Comparison of ENCODE assay signal across 8 mouse cellular contexts in the genomic region with DNA sequence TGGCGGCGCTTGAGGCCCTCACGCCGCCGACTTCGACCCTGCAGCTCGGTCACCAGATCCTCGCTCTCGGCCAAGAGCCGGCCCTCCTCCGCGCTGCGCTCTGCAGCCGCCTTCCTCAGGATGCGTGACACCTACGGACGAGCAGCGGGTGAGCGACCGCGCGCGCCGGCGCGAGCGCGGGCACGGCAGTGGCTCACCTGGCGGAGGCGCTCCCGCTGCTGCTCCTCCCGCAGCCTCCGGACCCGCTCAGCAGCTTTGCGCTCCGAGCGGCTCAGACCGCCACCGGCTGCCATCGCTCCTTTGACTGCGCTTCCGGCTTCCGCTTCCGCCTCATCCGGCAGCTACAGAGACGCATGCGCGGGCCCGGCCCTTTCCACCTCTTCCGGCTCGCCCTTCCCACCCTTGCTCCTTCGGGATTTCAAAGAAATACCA. TPM values are rescaled to one million over a fixed set of nuclear protein-coding genes. Genes with fewer than 3 reads are reported as not detected.
DNase-seq lines count a peak whose midpoint lies in the region; ATAC-seq and TF ChIP-seq lines count a peak whose summit lies in the region.

No protein-coding gene starts in this region.

- peak overlapping the region; percentile 99 for H3K4me2 ChIP-seq in embryonic facial prominence, embryonic 12.5 days (replicated peaks)
- H3K4me2 ChIP-seq in limb, embryonic 13.5 days (replicated peaks): peak overlapping the region; percentile 100
- H3K4me2 ChIP-seq in midbrain, embryonic 15.5 days: peak overlapping the region; percentile 99

- peak; percentile 91 for DNase-seq in 3T3-L1 (ENCODE audit: low read depth, low spot score)
- DNase-seq in adrenal gland, postnatal 25 days: peak; percentile 90
- DNase-seq in heart, adult 18-20 months: peak; percentile 89 to 93
- peak; percentile 91 for DNase-seq in kidney, adult 2 months
- DNase-seq in spleen, postnatal 36 days (ENCODE audit: low spot score in 2 of 2): peak; percentile 87 to 88

- TF ChIP-seq CTCF in kidney, adult 2 months (conservative IDR thresholded peaks at IDR 0.05; ENCODE audit: insufficient read depth, insufficient read length, low read depth, low read length): no peak

- H3K36me3 ChIP-seq in embryonic facial prominence, embryonic 12.5 days: peaks cover 58% of the 10 kb centered on the region
- peaks cover 4% of the 10 kb centered on the region for H3K36me3 ChIP-seq in kidney, adult 2 months (ENCODE audit: control insufficient read depth, insufficient read depth, low read length)
- peaks cover 62% of the 10 kb centered on the region for H3K36me3 ChIP-seq in limb, embryonic 13.5 days
- H3K36me3 ChIP-seq in midbrain, embryonic 15.5 days (replicated peaks): peaks cover 36% of the 10 kb centered on the region

- H3K27me3 ChIP-seq in embryonic facial prominence, embryonic 12.5 days: no peaks in the 10 kb centered on the region
- H3K27me3 ChIP-seq in kidney, adult 2 months (replicated peaks; ENCODE audit: control insufficient read depth, insufficient read depth, low read length): no peaks in the 10 kb centered on the region
- H3K27me3 ChIP-seq in limb, embryonic 13.5 days: no peaks in the 10 kb centered on the region
- H3K27me3 ChIP-seq in midbrain, embryonic 15.5 days (replicated peaks): no peaks in the 10 kb centered on the region

- peak; percentile 77 for TF ChIP-seq POLR2A in kidney, adult 2 months (IDR thresholded peaks at IDR 0.05; ENCODE audit: low read depth, low read length)

- H3K9me3 ChIP-seq in embryonic facial prominence, embryonic 12.5 days: no peaks in the 10 kb centered on the region
- H3K9me3 ChIP-seq in limb, embryonic 13.5 days: no peaks in the 10 kb centered on the region
- no peaks in the 10 kb centered on the region for H3K9me3 ChIP-seq in midbrain, embryonic 15.5 days

- H3K27ac ChIP-seq in embryonic facial prominence, embryonic 12.5 days: peak overlapping the region; percentile 63
- H3K27ac ChIP-seq in kidney, adult 2 months (ENCODE audit: insufficient read depth, low read depth, low read length): peak overlapping the region; percentile 66
- H3K27ac ChIP-seq in limb, embryonic 13.5 days: peak overlapping the region; percentile 8; the same call in 1 of the 2 replicates
- peak overlapping the region; percentile 77 for H3K27ac ChIP-seq in midbrain, embryonic 15.5 days

- ATAC-seq in embryonic facial prominence, embryonic 12.5 days (ENCODE audit: insufficient number of reproducible peaks, insufficient read depth, low FRiP score, low TSS enrichment): 0 out of 2 replicates have a peak, but pooled peaks have one; percentile 59
- ATAC-seq in limb, embryonic 13.5 days (ENCODE audit: low FRiP score, low read depth): peak; percentile 81
- ATAC-seq in midbrain, embryonic 15.5 days (replicated peaks): peak; percentile 79

- H3K4me1 ChIP-seq in embryonic facial prominence, embryonic 12.5 days: peaks cover 14% of the 10 kb centered on the region
- H3K4me1 ChIP-seq in kidney, adult 2 months (ENCODE audit: control insufficient read depth, insufficient read depth, low read length): peaks cover 19% of the 10 kb centered on the region
- peaks cover 18% of the 10 kb centered on the region for H3K4me1 ChIP-seq in limb, embryonic 13.5 days
- H3K4me1 ChIP-seq in midbrain, embryonic 15.5 days: peaks cover 23% of the 10 kb centered on the region

- WGBS in embryonic facial prominence, embryonic 12.5 days: 0% methylated on average over 46 of the region's 53 CpGs
- WGBS in kidney, adult 2 months: under 1% methylated on average over 52 of the region's 53 CpGs
- under 1% methylated on average over 53 of the region's 53 CpGs for WGBS in limb, embryonic 13.5 days
- WGBS in midbrain, embryonic 15.5 days: under 1% methylated on average over 53 of the region's 53 CpGs

- peak overlapping the region; percentile 91 for H3K4me3 ChIP-seq in embryonic facial prominence, embryonic 12.5 days
- peak overlapping the region; percentile 69 for H3K4me3 ChIP-seq in kidney, adult 2 months (ENCODE audit: insufficient read depth, low read depth, low read length)
- peak overlapping the region; percentile 96 for H3K4me3 ChIP-seq in limb, embryonic 13.5 days
- peak overlapping the region; percentile 88 for H3K4me3 ChIP-seq in midbrain, embryonic 15.5 days

- H3K9ac ChIP-seq in embryonic facial prominence, embryonic 12.5 days: peak overlapping the region; percentile 76
- peak overlapping the region; percentile 76 for H3K9ac ChIP-seq in limb, embryonic 13.5 days
- H3K9ac ChIP-seq in midbrain, embryonic 15.5 days: peak overlapping the region; percentile 74

RNA-seq across cellular contexts. Expression of a gene that starts 0.3 kb away (rescaled TPM):
- total RNA-seq in adrenal gland, postnatal 25 days (2021): 82.5 and 103 TPM in 2 replicates
- polyA plus RNA-seq in embryonic facial prominence, embryonic 12.5 days (2016; fragmentation: Nextera tagmentation; extraction: Ambion mirVana): 29.7 and 30.4 TPM in 2 replicates
- 1 to 10 TPM; 6.9 to 8.9 TPM for total RNA-seq in heart, adult 18-20 months (2021)
- polyA plus RNA-seq in kidney, adult 2 months (2012; rRNA removed): 72.2 and 76.8 TPM in 2 replicates
- 25.6 and 28.8 TPM in 2 replicates for polyA plus RNA-seq in limb, embryonic 13.5 days (2015; fragmentation: Nextera tagmentation; extraction: Ambion mirVana)
- 45.8 and 48.2 TPM in 2 replicates for polyA plus RNA-seq in midbrain, embryonic 15.5 days (2015; fragmentation: Nextera tagmentation; extraction: Ambion mirVana)

RNA-seq across cellular contexts. Expression of a gene that starts 7.0 kb away (rescaled TPM):
- 344 and 351 TPM in 2 replicates for total RNA-seq in adrenal gland, postnatal 25 days (2021)
- 143 and 147 TPM in 2 replicates for polyA plus RNA-seq in embryonic facial prominence, embryonic 12.5 days (2016; fragmentation: Nextera tagmentation; extraction: Ambion mirVana)
- total RNA-seq in heart, adult 18-20 months (2021): 10 to 100 TPM; 47.2 to 51.2 TPM
- 432 and 566 TPM in 2 replicates for polyA plus RNA-seq in kidney, adult 2 months (2012; rRNA removed)
- polyA plus RNA-seq in limb, embryonic 13.5 days (2015; fragmentation: Nextera tagmentation; extraction: Ambion mirVana): 150 and 153 TPM in 2 replicates
- polyA plus RNA-seq in midbrain, embryonic 15.5 days (2015; fragmentation: Nextera tagmentation; extraction: Ambion mirVana): 222 and 233 TPM in 2 replicates

RNA-seq across cellular contexts. Expression of a gene that starts 8.7 kb away (rescaled TPM):
- 69.7 and 76.5 TPM in 2 replicates for total RNA-seq in adrenal gland, postnatal 25 days (2021)
- 33.6 and 34.8 TPM in 2 replicates for polyA plus RNA-seq in embryonic facial prominence, embryonic 12.5 days (2016; fragmentation: Nextera tagmentation; extraction: Ambion mirVana)
- 10 to 100 TPM; 33.7 to 35.7 TPM for total RNA-seq in heart, adult 18-20 months (2021)
- 62.2 and 66.1 TPM in 2 replicates for polyA plus RNA-seq in kidney, adult 2 months (2012; rRNA removed)
- polyA plus RNA-seq in limb, embryonic 13.5 days (2015; fragmentation: Nextera tagmentation; extraction: Ambion mirVana): 27.0 and 28.9 TPM in 2 replicates
- polyA plus RNA-seq in midbrain, embryonic 15.5 days (2015; fragmentation: Nextera tagmentation; extraction: Ambion mirVana): 42.0 and 45.2 TPM in 2 replicates

RNA-seq across cellular contexts. Expression of a gene that starts 16.4 kb away (rescaled TPM):
- 3.1 TPM in 1 of 2 replicates, not detected in the other for total RNA-seq in adrenal gland, postnatal 25 days (2021)
- polyA plus RNA-seq in embryonic facial prominence, embryonic 12.5 days (2016; fragmentation: Nextera tagmentation; extraction: Ambion mirVana): 0.99 TPM in 1 of 2 replicates, not detected in the other
- total RNA-seq in heart, adult 18-20 months (2021): not detected
- 7.7 and 12.9 TPM in 2 replicates for polyA plus RNA-seq in kidney, adult 2 months (2012; rRNA removed)
- polyA plus RNA-seq in limb, embryonic 13.5 days (2015; fragmentation: Nextera tagmentation; extraction: Ambion mirVana): 2.3 and 2.8 TPM in 2 replicates
- 0.59 and 1.3 TPM in 2 replicates for polyA plus RNA-seq in midbrain, embryonic 15.5 days (2015; fragmentation: Nextera tagmentation; extraction: Ambion mirVana)

RNA-seq across cellular contexts. Expression of a gene that starts 18.9 kb away (rescaled TPM):
- total RNA-seq in adrenal gland, postnatal 25 days (2021): 1.3 TPM in 2 replicates
- polyA plus RNA-seq in embryonic facial prominence, embryonic 12.5 days (2016; fragmentation: Nextera tagmentation; extraction: Ambion mirVana): 25.3 and 26.5 TPM in 2 replicates
- 1 to 10 TPM; 1.1 to 1.3 TPM for total RNA-seq in heart, adult 18-20 months (2021)
- polyA plus RNA-seq in kidney, adult 2 months (2012; rRNA removed): 1.0 and 1.5 TPM in 2 replicates
- polyA plus RNA-seq in limb, embryonic 13.5 days (2015; fragmentation: Nextera tagmentation; extraction: Ambion mirVana): 43.7 and 45.6 TPM in 2 replicates
- polyA plus RNA-seq in midbrain, embryonic 15.5 days (2015; fragmentation: Nextera tagmentation; extraction: Ambion mirVana): 18.2 and 21.2 TPM in 2 replicates

Comparison
In these comparisons a context has a peak if more than half of its experiments do, and no peak if none do; other contexts are left out.
1. Peak in every context shown above with its lines: DNase-seq, ATAC-seq, H3K4me3 ChIP-seq and H3K27ac ChIP-seq.
2. H3K27ac ChIP-seq: peak in every context shown above with its lines; median percentile 77 in midbrain, embryonic 15.5 days; 66 in kidney, adult 2 months; 63 in embryonic facial prominence, embryonic 12.5 days; 8 in limb, embryonic 13.5 days.